Mouse (Mus musculus) kidney, adult 18-20 months (tissue): ENCODE results near the gene Rab25.

Source experiments
- DNase-seq: peaks from one replicate; pipeline ENCODE4 v3.0.0; 2021

Gene Rab25

DNA sequence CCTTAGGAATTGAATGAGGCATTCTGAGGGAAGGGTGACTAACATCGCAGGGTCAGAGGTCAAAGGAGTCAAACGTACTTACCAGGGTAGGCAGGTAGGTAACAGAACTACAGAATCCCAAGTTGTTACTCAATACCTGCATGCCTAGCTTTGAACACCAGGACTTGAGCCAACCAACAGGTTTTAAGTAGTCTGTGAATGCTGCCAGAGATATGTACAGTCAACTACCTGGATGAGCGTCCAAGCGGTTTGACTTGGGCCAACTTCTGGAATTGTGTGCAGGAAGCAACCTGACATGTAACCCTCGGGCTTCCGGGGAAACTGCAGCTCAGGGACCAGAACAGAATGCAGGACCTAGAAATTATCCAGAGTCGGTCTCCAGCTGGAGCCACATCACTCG lies 25.1 kb downstream of the Rab25 start:
- no peak for DNase-seq

GRCm38 (mm10) chr3:88521803-88522331 lies 26.2 kb downstream of the Rab25 start:
- DNase-seq = peak; percentile 72

- DNase-seq = no peak
Observed at GRCm38 (mm10) chr3:88521156-88521555, 26.9 kb downstream of the Rab25 start.

- DNase-seq = no peak
Observed at GRCm38 (mm10) chr3:88520078-88520477, 28.0 kb downstream of the Rab25 start.

- no peak for DNase-seq
Observed at GRCm38 (mm10) chr3:88518411-88518810, 29.7 kb downstream of the Rab25 start.

DNA sequence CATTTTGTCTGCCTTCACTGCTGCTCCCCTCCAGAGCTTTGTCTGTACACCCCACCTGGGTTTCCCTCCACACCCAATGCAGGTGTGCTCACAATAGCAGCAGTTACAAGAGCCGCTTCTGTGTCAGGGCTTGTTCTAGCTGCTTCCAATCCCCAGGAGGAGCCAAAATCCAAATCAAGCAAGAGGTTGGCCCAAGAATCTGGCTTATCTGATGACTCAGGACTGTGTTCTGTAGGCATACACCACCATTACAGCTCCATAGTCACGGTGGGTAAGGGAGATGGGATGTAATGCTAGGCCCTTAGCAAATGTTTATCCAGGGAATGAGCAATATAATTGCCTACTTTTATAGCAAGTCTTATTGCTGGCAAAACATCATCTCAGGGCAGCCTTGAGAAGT lies 31.7 kb downstream of the Rab25 start:
- DNase-seq = no peak

GRCm38 (mm10) chr3:88515095-88515386 lies 33.1 kb downstream of the Rab25 start:
- DNase-seq = no peak

GRCm38 (mm10) chr3:88514231-88515094 lies 33.6 kb downstream of the Rab25 start:
- no peak for DNase-seq

GRCm38 (mm10) chr3:88513546-88514115 lies 34.5 kb downstream of the Rab25 start:
- DNase-seq = no peak

GRCm38 (mm10) chr3:88512896-88513545 lies 35.1 kb downstream of the Rab25 start:
- DNase-seq = no peak

GRCm38 (mm10) chr3:88512141-88512895 lies 35.8 kb downstream of the Rab25 start:
- no peak for DNase-seq

DNA sequence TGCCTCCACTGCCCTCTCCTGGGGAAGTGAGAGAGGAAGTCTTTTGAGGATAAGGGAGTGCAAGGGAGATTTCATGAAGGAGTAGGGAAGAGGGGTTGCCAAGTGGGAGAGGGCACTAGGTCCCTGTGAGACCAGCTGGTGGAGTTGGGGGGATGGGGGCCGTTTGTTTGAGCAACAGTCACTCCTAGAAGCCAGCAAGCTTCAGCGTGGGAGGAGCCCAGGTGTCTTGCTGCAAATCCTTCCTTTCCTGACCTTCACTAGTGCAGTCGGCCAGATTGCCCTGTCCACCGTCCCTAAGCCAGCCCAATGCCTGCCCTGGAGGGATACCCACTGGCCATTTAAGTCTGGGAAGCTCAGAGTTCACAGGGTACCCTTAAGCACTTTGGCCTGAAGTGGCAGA lies 36.5 kb downstream of the Rab25 start:
- DNase-seq = no peak

DNA sequence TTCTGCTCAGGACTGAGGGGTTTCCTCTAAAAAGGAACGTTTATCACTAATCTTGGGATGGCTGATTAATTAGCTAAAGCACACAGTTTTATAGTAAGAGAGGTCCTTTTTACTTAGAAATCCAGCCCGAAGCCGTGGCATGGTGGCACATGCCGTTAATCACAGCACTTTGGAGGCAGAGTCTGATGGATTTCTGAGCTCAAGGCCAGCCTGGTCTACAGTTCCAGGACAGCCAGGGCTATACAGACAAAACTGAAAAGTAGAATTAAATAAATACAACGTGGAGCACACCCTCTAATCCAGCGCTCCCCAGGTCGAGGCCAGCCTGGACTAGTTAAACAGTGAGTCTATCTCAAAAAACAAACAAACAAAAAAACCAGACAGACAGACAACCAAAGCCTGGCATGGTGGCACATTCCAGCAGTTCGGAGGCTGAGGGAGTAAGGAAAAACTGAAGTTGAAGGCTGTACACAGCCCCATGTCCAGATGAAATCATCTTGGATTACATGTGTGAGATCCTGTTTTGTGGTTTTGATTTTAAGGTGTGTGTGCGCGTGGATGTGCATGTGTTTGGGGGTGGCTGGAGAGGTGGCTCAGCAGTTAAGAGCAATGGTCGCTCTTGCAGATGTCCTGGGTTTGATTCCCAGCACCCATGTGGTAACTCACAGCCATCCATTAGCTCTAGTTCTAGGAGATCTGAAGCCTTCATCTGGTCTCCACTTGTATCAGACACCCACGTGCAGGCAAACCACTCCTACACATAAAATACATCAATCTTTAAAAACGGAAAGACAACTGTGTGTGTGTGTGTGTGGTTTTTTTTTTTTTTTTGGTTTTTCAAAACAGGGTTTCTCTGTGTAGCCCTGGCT lies 37.4 kb downstream of the Rab25 start:
- no peak for DNase-seq

- DNase-seq = peak; percentile 92
Observed at GRCm38 (mm10) chr3:88509692-88510420, 38.2 kb downstream of the Rab25 start, which contains the start of gene Lmna. Lmna (minus strand) TSS chr3:88509956.

GRCm38 (mm10) chr3:88509250-88509649 lies 38.9 kb downstream of the Rab25 start:
- DNase-seq = no peak

- DNase-seq = no peak
Observed at GRCm38 (mm10) chr3:88505765-88506164, 42.3 kb downstream of the Rab25 start.

DNA sequence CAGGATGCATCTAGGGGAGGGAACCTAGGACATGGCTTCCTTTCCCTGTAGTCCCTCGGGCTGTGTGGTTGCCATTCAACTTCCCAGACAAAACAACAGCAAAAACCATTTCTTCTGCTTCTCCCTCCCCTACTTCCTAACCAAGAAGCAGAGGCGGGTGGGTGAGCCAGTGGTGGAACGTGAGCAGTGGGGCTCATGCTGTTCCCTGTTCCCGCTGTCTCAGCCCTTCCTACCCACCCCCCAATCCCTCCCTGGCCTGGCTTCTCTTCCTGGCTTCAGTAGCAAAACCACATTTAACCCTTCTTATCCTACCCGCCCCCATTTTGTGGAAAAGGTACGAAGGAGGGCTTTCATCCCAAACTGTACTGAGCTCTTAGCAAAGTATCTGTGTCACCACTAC lies 43.0 kb downstream of the Rab25 start:
- DNase-seq = no peak

DNA sequence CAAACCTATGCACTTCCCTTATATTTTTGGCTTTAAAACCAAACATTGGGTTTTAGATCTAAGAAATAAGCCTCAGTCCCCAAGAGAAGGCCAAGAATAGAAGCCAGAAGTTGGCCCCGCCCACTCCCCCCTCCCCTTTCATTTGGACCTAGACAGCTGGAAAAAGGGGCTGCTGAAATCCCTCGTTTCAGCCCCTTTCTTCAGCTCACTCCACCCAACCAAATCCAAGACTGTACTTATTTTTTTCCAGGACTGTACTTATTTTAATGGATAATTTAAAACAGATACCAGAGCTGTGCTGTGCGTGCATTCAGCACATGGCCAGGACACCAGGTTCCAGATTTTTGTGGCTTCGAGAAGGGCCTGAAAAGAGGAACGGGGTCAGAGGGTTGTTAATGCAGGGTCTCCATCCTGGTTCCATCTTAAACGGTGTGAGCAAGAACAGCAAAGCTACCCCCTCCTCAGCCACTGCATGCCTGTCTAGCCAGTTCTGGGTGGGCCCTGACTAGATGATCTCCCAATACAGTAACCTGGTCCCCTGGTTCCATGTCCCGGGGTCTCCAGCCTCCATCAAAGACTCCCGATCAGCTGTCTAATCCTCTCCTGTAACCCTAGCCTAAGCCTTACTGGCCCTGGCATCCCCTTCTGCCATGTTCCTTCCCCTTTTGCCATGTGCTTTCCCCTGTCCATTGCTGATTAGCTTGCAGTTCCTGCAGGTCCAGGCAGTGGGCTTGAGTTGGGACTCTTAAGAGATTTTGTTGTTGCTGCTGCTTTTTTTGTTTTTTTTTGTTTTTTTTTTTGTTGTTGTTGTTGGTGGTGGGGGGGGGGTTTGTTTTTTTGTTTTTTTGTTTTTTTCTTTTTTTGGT lies 44.0 kb downstream of the Rab25 start:
- DNase-seq = no peak

DNA sequence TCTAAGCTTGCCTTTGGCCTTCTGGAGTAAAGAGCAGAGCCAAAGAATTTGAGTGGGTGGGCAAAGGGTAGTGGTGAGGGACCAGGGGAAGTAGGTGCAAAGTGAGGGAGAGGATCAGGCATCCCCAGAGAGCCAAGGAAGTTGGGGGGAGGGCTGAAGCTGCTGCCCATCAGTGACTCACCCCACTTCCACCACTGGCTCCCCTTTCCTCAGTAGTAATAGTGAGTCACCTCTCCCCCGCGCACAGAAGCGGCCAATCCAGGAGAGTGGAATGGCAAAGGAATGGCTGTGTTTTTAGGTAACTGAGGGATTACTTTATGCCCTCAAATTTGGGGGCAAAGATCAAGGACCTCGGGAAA lies 44.6 kb downstream of the Rab25 start:
- no peak for DNase-seq
